Mouse (Mus musculus): Measurements from ENCODE around the gene Dnah14.
A peak's percentile ranks its signal among the peaks of the same experiment; 100 is the strongest.
"Not testable (repeated sequence)": the region's sequence is repeated elsewhere in the genome, so short reads cannot be mapped to it uniquely, and the experiment has no call there.

Dnah14 gene

DNA sequence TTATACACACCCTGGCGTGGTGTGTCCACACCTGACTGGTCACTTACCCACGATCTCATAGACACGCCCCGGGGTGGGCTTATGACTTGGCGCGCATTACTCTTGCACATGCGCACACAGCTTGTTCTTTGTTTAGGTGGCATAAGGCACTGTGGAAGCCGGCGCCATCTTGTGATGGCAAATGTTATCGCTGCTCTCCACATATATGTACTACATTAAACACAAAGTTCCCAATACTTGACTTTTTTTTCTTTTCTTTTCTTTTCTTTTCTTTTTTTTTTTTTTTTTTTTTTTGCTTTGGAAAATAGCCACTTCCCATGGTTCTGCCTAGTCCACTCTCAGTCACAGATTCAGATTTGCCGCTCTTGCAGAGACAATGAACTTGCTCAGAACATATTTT is 206.2 kb downstream of the Dnah14 start:
- DNase-seq (ENCODE audit: low spot score) = not testable (repeated sequence)

DNA sequence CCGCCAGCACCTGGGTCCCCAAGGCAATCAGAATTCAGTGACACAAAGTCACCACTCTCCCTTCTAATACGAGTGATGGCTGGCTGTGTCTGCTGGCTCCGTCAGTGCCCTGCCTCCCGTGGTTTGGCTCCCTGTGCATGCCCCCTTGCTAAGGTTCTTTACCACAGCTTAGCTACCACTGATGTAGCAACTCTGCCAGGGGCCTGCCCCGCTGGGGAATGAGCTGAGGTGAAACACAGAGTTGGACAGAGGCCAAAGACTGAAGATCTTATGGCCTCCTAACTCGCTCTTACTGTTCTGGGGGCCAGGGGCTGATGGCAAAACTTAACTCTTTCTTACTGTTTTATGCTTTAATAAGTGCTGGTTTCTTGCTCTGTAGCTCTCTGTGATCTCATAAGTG is 213.6 kb downstream of the Dnah14 start:
- no peak for DNase-seq (ENCODE audit: low spot score)

DNA sequence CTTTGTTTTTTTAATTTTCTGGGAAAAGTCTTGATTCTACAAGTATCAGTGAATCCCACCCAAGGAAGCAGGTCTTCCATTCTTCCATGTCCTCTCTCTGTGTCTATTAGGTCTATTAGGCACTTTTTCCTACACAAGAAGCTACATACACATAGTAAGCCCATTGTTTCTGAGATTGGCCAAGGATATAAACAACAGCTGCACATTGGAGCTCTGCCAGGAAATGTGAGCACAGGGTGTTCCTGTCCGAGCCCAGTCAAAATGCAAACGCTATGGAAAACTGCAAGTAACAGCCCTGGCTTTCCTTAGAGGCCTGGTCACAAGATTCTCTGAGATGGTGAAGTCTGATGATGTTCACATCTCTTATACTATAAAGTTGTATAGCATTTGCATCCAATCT is 217.2 kb downstream of the Dnah14 start:
- DNase-seq (ENCODE audit: low spot score) = peak; percentile 10

DNA sequence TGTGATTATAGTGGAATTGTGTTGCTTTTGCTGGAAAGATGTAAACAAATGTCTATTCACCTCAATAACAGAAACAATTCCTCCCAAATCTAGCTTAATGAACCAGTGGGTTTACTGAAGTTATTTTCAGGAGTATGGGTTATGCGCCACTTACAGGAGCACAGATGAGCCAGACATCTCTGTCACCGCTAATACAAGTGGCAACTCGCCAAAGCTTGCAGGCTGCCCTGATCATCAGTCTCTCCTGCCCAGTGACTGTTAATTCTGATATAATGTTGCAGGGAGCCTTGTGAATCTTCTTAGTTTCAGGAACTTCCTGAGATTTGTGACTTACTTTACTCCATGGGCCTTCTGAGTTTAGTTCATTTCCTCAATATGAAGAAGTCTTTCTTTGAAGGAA is 223.6 kb downstream of the Dnah14 start:
- DNase-seq (ENCODE audit: low spot score) = no peak

DNA sequence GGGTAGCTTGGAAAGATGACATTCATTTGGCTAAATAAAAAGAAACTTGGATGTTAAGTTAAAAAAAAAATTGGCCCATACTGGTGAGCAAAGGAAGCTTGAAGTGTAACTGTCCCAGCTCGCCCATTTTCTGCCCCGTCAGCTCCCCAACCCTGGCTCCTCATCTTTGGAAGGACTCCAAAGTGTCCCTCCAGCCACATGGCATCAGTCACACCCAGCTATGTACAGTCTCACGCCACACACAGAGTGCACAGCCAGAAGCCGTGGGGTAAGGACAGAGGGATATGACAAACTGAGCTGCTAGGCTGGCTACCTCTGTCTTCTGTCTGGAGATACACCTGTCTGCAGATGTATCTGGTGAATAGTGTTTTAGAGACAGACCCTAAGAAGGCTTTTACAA is 224.3 kb downstream of the Dnah14 start:
- no peak for DNase-seq (ENCODE audit: low spot score)

DNA sequence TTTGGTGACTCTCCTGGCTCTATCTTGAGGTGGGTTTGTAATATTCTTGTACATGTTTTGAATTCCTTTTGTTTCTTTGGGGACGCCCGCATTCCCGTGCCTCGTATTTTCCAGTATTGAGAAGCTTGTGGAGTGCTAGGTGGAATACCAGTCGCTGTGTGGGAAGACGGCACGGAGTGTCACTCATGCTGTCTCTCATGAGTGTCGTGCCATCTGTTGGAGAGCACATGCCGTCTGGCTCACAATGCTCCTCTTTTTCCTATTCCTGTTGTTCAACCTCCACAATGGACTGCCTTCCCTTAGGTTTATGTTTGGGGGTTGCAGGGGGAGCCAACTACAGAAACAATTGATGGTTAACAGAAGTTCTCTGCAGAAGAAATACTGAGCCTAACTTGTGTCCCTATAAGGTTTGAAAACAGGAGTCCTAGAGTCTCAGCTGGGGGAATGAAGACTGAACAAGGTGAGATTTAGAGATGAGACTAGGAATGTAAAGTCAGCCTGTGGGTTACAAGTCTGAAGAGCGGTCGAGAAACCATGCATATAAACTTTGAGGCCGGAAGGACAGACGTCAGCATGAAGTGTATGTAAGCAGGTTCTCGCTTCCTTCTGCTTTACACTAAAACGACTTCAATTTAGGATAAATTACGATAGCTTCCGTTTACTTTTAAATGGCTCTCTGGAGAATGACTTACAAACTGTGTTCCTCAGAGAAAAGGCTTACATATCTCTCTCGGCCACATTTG is 235.3 kb downstream of the Dnah14 start:
- DNase-seq (ENCODE audit: low spot score) = no peak

DNA sequence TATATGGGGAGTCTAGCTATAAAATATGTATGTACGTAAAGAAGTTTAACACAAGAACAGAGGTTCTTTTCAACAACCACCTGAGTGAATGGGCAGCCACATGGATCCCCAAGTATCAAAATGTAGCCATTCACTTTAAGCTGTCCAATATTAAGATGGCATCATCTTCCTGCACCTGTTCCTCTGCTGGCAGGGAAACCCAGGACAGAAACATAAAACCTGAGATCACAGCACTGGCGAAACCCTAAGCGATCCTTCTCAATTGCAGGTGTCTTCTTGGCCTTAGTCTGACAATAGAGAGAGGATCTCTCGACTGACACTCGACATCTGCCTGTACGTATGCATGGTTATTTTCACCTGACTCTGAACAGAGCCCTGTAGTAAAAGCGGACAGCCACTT is 250.4 kb downstream of the Dnah14 start:
- DNase-seq (ENCODE audit: low spot score) = no peak

DNA sequence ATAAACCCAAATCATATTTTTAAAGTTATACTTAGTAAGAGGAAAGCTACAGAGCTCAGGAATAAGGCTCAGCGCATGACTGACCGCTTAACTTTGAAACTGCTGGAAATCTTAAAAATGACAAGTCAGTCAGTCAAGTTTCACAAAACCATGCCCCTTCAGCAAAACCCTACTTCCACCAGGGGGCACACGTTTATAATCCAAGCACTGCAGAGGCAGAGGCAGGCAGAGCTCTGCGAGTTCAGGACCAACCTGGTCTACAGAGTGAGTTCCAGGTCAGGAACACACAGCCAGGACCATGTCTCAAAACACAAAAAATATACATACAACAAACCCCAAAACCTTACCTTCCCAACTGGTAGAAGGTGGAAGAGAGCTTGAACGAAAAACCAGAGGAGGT is 252.0 kb downstream of the Dnah14 start:
- DNase-seq (ENCODE audit: low spot score) = no peak

DNA sequence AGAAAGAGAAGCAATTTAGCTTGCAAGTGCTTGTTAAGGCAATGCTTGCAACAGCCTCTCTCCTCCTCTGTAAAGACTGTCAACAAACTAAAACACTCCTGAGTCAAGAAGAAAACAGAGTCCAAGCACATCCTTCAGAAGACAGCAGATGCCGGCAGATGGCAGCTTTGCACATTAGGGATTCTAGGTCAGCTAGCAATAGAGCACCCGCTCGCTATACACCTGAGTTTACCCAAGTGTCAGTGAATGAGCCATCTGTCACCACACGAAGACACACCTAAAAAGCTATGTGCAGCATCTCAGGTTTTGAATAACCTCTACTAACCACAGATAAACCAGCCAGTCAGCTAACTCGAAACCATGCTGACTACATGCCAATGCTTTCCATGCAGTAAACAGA is 256.4 kb downstream of the Dnah14 start:
- DNase-seq (ENCODE audit: low spot score) = no peak

DNA sequence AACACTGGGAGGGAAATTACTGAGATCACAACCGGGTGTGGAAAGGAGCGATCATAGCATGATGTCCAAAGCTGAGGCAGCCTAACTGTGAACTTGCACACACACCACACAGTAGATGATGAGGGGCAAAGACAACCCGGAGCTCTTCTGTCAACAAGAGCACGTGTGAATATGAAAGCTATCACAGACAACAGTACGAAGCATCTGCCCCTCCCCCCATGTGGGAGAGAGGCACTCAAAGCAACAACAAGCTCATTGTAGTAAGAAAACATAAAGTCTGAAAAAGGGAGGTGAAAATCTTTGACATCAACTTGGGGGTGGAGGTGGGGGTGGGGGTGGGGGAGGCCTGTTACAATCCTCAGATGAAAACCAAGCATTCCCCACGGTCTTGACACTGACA is 256.8 kb downstream of the Dnah14 start:
- no peak for DNase-seq (ENCODE audit: low spot score)

DNA sequence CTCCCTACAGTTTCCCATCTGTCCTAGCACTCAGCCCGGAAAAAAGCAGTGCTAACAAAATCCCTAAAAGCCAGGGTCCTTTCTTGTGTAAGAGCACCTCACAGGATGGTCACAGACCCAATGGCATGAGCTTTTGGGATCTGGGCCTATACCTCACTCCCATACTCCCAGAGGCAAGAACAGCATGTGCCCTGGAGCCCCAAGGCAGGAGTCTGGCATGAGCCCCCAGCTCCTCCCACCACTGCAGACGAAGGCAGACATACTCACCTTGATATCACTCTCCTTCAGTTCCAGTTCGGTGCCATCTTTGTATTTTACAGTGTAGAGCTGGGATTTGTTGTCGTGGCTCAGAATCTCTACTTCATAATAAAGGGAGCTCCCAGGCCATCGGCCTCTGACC is 261.8 kb downstream of the Dnah14 start:
- DNase-seq (ENCODE audit: low spot score) = no peak

DNA sequence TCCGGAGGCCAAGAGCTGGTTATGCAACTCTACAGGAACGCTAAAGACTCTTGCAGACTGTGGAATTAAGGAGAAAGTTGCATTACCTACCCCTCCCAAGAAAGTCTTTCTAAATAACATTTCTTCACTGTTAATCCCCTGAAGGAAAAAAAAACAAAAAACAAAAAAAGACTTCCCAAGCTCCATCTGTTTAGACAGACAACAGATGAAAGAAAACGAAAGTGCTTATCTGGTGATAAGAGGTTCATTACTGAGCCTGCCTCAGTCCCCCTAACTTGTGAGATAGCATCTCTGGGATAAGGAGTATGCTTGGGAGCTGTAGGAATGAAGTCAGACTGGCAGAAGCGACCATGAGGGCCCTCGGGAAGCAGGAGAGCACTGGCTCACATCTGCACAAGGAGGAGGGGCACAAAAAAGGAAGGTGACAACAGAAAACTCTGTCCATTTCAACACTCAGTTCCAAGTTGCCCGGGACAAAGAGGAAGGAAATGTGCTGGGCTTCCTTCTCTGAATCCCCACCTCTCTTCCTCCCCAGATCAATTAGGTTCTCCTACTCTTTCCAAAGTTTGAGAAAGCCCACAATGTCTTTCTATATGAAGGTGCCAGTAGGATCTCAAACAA is 263.5 kb downstream of the Dnah14 start:
- no peak for DNase-seq (ENCODE audit: low spot score)

DNA sequence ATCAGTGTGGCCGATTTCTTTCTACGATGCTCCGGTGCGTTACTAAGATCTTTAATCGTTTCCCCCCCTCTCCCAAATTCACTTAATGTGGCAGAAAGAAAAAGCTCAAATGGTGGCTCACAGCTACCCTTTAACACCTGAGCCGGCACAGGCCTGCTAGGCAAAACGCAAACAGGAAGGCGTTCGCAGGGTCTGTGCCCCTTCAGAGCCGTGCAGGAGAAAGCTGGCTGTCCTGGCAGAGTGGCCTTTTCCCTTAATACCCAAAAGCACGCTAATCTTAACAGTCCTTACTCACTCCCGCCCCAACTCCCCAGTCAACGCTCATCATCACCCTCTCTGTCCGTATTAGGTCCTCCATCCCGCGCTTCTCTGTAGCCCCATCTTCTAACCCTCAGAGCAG is 265.0 kb downstream of the Dnah14 start:
- no peak for DNase-seq (ENCODE audit: low spot score)

DNA sequence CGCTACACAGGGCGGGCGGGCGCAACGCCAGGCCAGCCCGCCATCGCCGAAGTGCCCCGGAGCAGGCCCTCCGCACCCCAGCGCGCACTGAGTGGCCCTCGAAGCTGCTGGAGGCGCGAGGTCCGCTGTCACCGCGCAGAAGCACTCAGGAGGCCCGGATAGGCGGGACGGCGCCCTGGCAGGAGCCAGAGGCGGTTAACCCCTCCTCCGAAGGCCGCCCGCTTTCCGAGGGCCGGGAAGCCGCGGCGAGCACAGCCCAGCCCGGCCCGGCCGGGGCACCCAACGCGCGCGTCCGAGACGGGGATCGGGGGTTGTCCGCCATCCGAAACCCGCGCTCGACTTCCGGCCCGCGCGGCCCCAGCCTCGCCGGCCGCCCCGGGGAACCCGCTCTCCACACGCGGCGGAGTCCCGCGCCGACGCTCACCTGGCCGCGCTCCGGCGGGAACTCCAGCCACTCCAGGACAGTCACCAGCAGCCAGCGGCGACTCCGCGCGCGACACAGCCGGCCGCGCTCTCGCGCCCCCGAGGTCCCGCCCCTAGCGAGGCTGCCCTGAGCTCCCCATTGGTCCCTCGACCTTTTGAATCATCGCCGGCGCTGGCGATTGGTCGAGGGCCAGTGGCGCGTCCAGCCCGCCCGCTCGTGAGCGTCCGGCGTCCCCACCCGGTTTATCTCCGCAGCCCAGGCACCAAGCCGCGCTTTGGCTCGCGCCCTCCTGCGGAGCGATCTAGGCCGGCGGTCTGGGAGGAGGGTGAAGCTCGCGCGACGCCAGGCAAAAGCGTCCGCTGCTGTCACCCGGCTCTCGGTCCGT is 265.7 kb downstream of the Dnah14 start:
- DNase-seq (ENCODE audit: low spot score) = peak; percentile 94

DNA sequence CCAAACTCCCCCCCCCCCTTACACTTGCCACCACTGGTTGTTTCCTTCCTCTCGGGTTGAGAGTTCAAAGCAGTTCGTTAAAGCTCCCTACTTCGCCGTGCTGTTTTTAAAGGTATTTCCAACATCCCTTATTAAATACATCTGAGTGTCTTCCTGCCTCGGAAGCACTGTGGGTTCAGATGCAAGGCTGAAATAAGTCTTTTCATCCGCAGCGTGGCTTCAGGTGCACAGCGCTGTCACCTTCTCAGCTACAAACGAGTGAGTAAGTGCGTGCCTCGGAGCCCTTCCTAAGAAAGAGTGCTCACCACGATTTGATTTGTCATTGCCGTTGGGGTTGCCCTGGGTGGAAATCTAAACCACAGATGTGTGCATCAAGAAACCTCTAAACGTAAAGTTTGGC is 266.4 kb downstream of the Dnah14 start, which contains the start of gene Lbr:
Gene Lbr, minus strand, starts transcription at position 266 of the 400 bp plus-strand sequence.
- DNase-seq (ENCODE audit: low spot score) = no peak

DNA sequence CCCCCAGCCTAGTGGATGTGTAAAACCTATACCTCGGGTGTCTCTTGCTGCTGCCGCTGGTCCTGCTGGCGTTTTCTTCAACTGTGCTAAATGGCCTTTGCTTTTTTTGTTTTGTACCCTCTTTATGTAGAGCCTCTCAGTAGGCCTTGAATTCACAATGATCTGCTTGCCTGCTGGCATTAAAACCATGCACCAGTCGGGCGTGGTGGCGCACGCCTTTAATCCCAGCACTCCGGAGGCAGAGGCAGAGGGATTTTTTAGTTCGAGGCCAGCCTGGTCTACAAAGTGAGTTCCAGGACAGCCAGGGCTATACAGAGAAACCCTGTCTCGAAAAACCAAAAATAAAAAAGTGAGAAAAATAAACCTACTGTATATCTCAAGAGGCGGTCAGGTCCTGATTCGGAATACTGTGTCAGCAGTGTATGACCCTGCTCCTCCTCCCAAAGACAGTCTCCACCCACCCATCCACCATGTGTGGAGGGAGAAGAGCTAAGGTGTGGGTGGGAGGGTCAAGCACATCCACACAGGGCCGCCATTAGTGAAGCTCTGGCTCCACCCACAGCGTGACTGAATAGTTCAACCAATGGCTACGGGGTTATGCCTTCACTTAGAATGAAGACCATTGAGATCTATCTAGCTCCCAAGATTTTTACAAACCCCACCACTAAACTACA is 268.7 kb downstream of the Dnah14 start:
- DNase-seq (ENCODE audit: low spot score) = no peak

DNA sequence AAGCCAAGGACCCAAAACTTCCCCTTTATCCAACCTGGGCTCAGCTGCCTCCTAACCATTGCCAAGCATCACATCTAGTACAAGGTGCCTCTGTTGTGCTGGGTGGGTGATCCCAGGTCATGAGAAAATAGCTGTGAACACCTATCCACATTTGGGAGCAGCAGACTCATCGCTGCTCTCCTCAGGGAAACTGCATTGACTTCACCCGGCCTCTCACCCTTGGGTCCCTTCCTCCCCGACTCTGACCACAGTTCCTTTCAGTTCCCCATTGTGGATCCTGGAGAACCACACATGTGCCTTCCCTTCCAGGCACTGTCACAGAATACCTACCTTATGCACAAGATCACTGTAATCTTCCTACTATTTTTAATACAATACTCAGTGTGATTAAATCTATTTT is 269.4 kb downstream of the Dnah14 start:
- DNase-seq (ENCODE audit: low spot score) = no peak

DNA sequence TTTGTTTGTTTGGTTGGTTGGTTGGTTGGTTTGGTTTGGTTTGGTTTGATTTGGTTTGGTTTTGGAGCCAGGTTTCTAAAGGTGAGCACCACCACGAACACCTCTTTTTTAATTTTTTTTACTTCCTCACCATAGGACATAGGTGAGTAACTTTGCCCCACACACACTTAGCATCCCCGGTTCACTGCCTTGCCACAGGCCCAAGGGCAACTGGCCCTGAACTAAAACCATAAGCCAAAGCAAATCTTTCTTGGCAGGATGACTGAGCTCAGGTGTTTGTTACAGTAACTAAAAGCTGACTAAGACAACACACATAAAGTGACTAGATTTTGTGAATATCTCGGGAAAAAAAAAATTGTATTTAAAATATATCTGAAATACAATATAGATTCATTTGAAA is 271.0 kb downstream of the Dnah14 start:
- DNase-seq (ENCODE audit: low spot score) = no peak

DNA sequence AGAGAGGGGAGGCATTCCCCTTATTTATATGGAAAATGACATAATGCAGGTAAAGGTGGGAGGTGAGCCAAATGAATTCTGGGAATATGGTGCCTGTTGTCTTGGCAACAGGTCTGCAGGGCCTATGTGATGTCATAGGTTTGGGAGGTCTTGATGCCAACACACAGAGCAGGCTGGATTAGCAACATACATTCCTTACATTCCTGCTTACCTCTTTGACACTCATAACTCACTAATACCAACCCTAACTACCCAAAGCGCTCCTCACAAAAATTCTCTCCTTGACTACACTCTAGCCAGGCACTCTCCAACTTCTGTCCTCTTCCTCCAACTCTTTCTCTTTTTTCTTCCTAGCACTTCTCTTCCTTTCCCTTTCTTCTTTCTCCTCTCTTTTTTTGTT is 271.9 kb downstream of the Dnah14 start:
- no peak for DNase-seq (ENCODE audit: low spot score)

DNA sequence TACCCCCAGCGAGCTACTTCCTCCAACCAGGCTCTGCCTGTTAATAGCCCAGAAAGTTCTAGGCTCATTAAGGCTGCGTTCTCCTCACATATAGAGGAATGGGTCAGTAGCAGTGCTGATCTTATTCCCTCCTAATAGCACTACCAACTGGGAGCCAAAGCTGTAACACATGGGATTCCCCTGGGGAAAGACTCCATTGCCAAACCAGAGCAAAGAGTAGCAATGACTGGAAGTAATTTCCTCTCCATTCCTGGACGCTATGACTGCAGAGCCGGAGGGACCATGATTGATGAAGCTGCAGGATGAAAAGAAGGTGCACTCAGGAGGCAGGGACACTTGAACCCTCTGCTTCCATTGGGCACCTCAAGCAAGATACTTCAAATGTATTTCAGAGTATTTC is 274.1 kb downstream of the Dnah14 start:
- DNase-seq (ENCODE audit: low spot score) = no peak

DNA sequence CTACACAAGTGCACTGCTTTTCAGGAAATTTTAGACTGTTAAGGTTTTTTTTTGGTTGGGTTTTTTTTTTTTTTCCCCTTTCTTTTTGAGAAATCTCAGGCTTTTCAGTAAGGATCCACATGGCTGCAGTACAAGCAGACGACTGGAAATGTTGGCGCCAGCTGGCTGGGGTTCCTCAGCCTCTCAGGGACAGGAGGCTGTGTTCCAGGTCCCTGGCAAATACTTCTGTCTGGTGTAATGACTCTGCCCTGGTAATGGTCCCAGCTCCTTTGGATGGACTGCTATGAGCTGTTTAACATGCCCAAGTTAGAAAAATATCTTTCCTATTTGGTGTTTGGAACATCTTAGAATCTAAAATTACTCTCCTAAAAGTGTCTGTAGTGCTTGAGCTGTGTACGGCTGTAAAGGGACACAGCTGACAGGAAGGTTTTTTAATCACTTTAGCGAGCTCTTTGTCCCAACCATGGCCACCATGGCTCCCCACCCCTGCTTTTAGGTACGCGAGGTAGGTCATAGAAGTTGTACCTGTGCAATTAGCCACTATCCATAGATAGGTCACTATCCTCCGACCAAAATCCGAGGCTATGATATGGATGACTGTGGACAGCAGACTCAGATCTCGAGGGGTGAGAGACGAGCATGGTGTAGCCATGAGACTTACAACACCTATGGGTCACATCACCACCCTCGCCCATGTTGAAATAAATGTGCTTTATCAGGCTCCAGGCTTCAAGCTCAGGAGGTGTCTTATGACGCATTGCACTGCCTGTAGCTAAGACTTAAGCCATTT is 275.4 kb downstream of the Dnah14 start:
- DNase-seq (ENCODE audit: low spot score) = no peak

DNA sequence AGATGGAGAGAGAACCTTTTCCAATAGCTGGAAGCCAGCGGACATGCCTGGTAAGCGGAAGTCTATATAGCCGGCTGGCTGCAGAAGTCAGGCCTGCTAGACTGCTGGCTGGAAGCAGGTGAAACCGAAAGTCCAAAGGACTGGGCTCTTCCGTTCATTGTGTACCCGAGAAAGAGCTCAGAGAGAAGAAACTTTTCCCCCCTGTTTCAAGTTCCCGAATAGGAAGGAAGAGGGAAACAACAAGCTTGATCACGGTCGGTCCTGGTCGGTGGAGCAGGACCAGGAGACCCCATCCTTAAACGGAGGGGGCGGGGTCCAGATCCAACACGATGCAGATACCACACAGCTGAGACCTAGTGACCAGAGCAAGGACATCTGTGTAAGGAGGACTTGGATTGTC is 276.1 kb downstream of the Dnah14 start:
- no peak for DNase-seq (ENCODE audit: low spot score)

Data from ovary, postnatal 14 days (tissue).